Mouse (Mus musculus) left cerebral cortex, adult 18-20 months (tissue): Measurements from ENCODE around the gene Gpr146. TPM values are rescaled to one million over a fixed set of nuclear protein-coding genes. Genes with fewer than 3 reads are reported as not detected.
A peak's percentile ranks its signal among the peaks of the same experiment; 100 is the strongest.

Experiments used
- DNase-seq, 2 experiments: peaks; one replicate each; pipeline ENCODE4 v3.0.0; 2021 to 2022; ENCODE audit warnings: low spot score in 2 of 2, mixed read lengths in 1 of 2
- total RNA-seq, 2 experiments: library from RNA; stranded (reverse); gene quantifications; 2 replicates each; pipeline ENCODE4 v1.2.3; 2021

The Gpr146 gene
- total RNA-seq, 2 experiments from 2014 or later: 10.6 to 13.0 TPM

- peak; percentile 81 to 90 for DNase-seq
Measured at GRCm38 (mm10) chr5:139355235-139355772, 22.2 kb upstream of the Gpr146 start.

DNA sequence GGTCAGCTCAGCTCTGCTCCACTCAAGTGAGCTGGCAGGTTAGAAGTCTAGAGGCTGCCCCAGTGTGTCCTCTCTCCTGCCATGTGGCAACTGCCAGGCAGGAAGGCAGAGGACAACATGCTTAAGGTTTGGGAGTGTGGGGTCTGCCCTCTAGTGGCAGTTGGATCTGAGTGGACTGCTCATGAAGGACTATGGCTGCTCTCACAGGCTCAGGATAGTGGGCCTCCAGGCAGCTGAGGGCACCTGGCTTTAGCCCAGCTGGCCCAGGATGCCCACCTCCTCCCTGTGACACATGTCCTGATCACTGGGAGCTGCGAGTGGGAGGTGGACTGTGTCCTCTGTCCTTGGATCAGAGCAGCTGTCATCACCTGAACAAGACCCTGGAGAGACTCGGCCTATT lies 18.8 kb upstream of the Gpr146 start:
- no peak for DNase-seq

GRCm38 (mm10) chr5:139359244-139359643 lies 18.3 kb upstream of the Gpr146 start:
- no peak for DNase-seq

- no peak for DNase-seq
Measured at GRCm38 (mm10) chr5:139363858-139364257, 13.6 kb upstream of the Gpr146 start.

DNA sequence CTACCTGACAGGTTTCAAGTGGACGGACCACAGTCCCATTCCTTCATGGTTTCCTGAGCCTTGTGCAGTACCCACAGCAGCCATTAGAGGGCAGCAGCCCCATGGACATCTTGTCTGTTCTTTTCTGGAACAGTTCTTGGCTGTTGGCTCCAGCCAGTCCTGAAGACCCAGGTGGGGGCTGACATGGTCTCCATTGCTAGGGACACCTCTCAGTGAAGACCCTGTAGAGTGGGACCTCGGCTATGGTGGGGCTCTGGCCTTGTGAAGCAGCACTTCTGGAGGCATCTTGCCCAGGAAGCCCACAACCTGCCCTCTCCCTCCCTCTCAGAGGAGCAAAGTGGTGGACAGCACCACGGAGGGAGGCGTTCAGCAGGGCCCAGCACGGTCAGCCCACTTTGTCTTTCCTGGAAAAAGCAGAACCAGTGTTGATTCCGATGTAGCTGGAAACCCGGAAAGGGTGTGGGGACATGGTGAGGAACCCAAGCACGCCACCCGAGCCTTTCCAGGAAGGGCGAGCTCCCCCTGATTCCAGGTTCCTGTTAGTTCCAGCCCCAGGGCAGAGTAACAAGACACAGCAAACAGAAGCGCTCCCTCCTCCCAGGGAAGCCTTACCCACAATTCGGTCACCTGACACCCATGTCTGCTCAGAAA lies 13.1 kb upstream of the Gpr146 start:
- peak; percentile 86 to 95 for DNase-seq

DNA sequence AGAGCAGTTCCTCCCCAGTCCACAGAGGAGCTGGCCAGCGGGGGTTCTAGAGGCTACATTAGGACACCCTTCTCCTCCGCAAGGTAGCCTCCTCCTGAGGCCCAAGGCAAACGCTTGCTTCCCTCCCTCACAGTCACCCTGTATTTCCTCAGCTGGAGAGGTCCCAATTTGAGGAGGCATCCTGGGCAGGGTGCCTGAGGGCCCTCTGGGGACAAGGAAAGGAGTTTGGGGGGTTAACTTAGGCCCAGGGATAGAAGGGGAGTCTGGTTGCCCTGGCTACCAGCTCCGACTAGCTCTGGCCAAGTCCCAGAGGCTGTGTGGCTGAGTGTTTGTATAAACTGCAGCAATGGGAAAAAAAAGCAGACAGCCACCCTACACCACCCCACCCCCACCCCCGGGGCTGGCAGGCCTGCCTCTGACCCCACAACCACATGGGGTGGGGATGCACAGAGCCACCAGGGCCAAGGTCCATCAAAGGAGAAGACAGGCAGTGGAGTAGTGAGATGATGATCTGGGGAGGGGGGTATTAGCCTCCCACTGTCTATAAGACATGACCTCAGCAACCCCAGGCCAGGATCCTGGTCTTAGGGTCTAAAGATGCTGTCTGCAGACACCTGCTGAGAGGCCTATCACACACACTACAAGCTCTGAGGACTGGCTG lies 12.5 kb upstream of the Gpr146 start:
- DNase-seq: no peak

- no peak for DNase-seq
Measured at GRCm38 (mm10) chr5:139365827-139366226, 11.7 kb upstream of the Gpr146 start.

DNA sequence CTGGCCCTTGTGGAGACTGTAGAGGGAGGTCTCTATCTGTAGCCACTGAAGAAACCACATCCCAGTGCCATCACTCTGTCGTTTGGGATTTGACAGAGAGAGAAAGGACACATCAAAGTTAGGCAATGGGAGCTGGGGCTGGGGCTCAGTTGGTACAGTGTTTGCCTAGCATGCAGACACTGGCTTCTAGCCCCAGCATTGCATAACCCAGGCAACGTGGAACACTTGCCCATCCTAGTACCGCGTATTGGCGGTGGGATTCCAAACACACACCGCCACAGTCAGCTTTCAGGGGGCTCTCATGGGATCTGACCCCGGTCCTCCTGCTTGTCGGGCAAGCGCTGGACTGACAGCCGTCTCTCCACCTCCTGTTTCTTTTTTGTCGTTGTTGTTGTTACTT lies 11.0 kb upstream of the Gpr146 start:
- DNase-seq: no peak

DNA sequence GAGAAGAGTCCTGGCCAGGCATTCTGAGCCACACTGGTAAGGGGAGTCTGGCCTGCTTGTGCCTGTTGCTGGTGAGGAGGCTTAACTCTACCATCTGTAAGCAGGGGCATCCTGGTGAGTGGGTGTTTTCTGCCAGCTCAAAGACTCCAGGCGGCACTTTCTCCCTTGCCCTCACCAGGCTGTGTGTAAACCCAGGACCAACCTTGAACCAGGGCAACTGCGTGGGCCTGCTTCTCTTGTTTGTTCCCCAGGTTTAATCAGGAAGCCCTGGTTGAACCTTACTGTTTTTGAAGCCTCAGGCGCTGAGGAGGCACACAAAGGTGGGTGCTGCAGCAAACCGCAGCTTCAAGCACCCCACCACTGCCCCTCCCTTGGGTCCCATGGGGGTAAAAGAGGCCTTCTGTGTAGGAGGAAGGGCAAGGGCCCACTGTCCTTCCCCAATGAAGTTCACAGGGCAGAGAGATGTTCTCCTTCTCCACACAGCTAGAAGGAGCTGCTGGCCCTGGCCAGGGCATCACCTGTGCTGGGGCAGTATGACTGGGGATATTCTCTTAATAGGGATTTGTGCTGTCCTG lies 9.5 kb upstream of the Gpr146 start:
- no peak for DNase-seq

GRCm38 (mm10) chr5:139368638-139369320 lies 8.7 kb upstream of the Gpr146 start:
- no peak for DNase-seq

GRCm38 (mm10) chr5:139370336-139370735 lies 7.2 kb upstream of the Gpr146 start:
- no peak for DNase-seq

DNA sequence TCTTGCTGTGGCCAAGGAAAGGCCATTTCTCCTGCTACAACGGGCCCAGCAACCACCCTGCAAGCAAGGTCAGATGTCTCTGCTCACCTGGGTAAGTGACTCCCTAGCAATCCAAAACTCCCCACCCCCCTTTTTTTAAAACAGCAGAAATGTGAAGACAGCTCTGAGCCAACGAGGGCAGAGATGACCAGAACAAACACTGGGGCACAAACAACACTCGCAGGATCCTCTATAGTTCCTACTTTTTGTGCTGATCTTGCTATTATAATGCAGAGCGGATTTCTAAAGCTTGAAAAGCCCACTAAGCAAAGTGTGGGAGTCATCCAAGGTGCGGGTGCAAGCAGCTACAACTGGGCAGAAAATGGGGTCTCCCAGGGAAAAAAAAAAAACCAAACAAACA lies 6.4 kb upstream of the Gpr146 start:
- DNase-seq: no peak

GRCm38 (mm10) chr5:139371631-139372401 lies 5.7 kb upstream of the Gpr146 start:
- DNase-seq: peak; percentile 84 to 90

- no peak for DNase-seq
Measured at GRCm38 (mm10) chr5:139373126-139373525, 4.4 kb upstream of the Gpr146 start.

DNA sequence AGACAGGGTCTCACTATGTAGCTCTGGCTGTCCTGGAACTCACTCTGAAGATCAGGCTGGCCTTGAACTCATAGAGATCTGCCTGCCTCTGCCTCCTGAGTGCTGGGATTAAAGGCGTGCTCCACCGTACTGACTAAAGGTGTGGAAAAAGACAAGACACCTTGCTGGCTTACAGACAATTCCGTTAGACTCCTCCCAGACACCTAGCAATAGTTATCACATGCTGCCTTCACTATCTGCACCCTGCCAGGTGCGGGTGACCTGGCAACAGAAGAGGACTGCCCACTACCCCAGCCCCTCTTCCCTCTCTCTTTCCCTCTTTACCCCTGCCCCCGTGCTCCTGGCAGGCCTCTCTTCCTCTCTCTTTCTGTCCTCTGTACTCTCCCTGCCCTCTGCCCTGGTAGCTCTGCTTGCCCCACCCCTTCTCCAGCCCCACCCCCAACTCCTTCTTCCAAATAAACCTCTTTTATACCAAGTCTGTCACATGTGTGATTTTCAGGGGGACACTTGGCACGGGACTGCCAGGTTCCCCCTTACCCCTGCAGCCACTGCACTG lies 3.5 kb upstream of the Gpr146 start:
- DNase-seq: no peak

GRCm38 (mm10) chr5:139374841-139375240 lies 2.7 kb upstream of the Gpr146 start:
- DNase-seq: no peak

DNA sequence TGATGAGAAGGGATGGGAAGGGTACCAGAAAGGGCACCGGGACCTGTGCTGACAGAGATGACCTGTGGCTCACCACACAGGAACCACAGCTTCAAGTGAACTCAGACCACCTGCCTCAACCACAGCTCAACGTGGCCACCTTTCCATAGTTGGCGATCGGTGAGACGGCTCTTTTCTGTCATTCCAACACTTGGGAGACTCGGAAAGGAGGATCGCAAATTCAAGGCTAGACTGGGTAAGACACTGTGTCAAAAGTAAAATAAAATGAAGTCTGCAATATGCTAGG lies 717 bp downstream of the Gpr146 start:
- DNase-seq: no peak

- DNase-seq: no peak
Measured at GRCm38 (mm10) chr5:139378986-139379629, 1.6 kb downstream of the Gpr146 start.

GRCm38 (mm10) chr5:139379771-139380384 lies 2.4 kb downstream of the Gpr146 start:
- no peak for DNase-seq
